Mouse (Mus musculus) stomach, embryonic 15.5 days (tissue): ENCODE data around the gene Pptc7. TPM values are rescaled to one million over a fixed set of nuclear protein-coding genes. Genes with fewer than 3 reads are reported as not detected.

Experiments used
- ATAC-seq: fragments of 200-750 bp; cut with Nextera tagmentation; 2 replicates; pipeline ENCODE4 v1.8.0; 2017; ENCODE audit warnings: low read depth, moderate number of reproducible peaks, moderate TSS enrichment; ENCODE audit not compliant: insufficient read depth, low FRiP score
- H3K27ac ChIP-seq: fragments of 300-500 bp; sonication (generic); 2 replicates; pipeline ENCODE4 v1.5.1; 2015; ENCODE audit warnings: mild to moderate bottlenecking, inconsistent platforms
- H3K27me3 ChIP-seq: fragments of 300-500 bp; sonication (generic); replicated peaks from 2 replicates; pipeline ENCODE4 v1.6.1; 2015; ENCODE audit warnings: inconsistent platforms
- H3K36me3 ChIP-seq: fragments of 300-500 bp; sonication (generic); 2 replicates; pipeline ENCODE4 v1.6.1; 2015; ENCODE audit warnings: inconsistent platforms
- H3K4me1 ChIP-seq: fragments of 300-500 bp; sonication (generic); 2 replicates; pipeline ENCODE4 v1.6.1; 2015; ENCODE audit warnings: inconsistent platforms
- H3K4me2 ChIP-seq: fragments of 300-500 bp; sonication (generic); 2 replicates; pipeline ENCODE4 v1.6.1; 2015; ENCODE audit warnings: mild to moderate bottlenecking, inconsistent platforms
- H3K4me3 ChIP-seq: fragments of 300-500 bp; sonication (generic); replicated peaks from 2 replicates; pipeline ENCODE4 v1.5.1; 2015; ENCODE audit warnings: inconsistent platforms
- H3K9ac ChIP-seq: fragments of 300-500 bp; sonication (generic); 2 replicates; pipeline ENCODE4 v1.6.1; 2015; ENCODE audit warnings: inconsistent platforms
- H3K9me3 ChIP-seq: fragments of 300-500 bp; sonication (generic); 2 replicates; pipeline ENCODE4 v1.6.1; 2016; ENCODE audit warnings: inconsistent platforms
- WGBS: fragments of 180-500 bp; shearing (Covaris S2); methylation state at CpG from one replicate; pipeline ENCODE4 v1.1.7; 2015; 5-methylcytosine and 5-hydroxymethylcytosine counted together
- polyA plus RNA-seq: library from polyadenylated mRNA; unstranded; fragments of >200 nt; fragmentation: Nextera tagmentation; extraction: Ambion mirVana; gene quantifications from 2 replicates; pipeline ENCODE4 v1.2.1, GENCODE M21; 2015

Gene Pptc7
- polyA plus RNA-seq, 1 experiment from 2014 or later, result 10.6 TPM

- WGBS, result 48% methylated on average over 12 of the region's 12 CpGs
- no peaks in the 10 kb centered on the region for H3K9me3 ChIP-seq
- H3K36me3 ChIP-seq, result peaks cover 7% of the 10 kb centered on the region; the same call in 1 of the 2 replicates
- H3K4me3 ChIP-seq, result no peak overlapping the region
- H3K27me3 ChIP-seq, result no peaks in the 10 kb centered on the region
- 0 out of 2 replicates have a peak, but pooled peaks have one; percentile 14 for ATAC-seq
- H3K4me1 ChIP-seq, result 0 out of 2 replicates have a peak, but pooled peaks cover 5% of the 10 kb centered on the region
- no peak overlapping the region for H3K4me2 ChIP-seq
- peak overlapping the region; percentile 42 for H3K27ac ChIP-seq
- H3K9ac ChIP-seq, result no peak overlapping the region
These were observed 36.1 kb downstream of the Pptc7 start for GRCm38 (mm10) chr5:122320205-122320781.

GRCm38 (mm10) chr5:122323523-122323922 is 39.4 kb downstream of the Pptc7 start:
- Histone ChIP-seq H3K36me3 (0 out of 2 replicates have a peak, but pooled peaks cover 3% of the 10 kb centered on the region), H3K27me3 (no peaks in the 10 kb centered on the region), H3K9ac (no peak overlapping the region), H3K9me3 (no peaks in the 10 kb centered on the region), H3K4me3 (no peak overlapping the region), H3K4me2 (no peak overlapping the region), H3K4me1 (0 out of 2 replicates have a peak, but pooled peaks cover 5% of the 10 kb centered on the region), H3K27ac (no peak overlapping the region)
- no peak for ATAC-seq
- WGBS, result 76% methylated on average over 8 of the region's 8 CpGs

GRCm38 (mm10) chr5:122324608-122325431 is 40.7 kb downstream of the Pptc7 start:
- no peak for ATAC-seq
- H3K27me3 ChIP-seq, result no peaks in the 10 kb centered on the region
- H3K4me2 ChIP-seq, result no peak overlapping the region
- H3K27ac ChIP-seq, result no peak overlapping the region
- 82% methylated on average over 23 of the region's 23 CpGs for WGBS
- no peak overlapping the region for H3K9ac ChIP-seq
- H3K9me3 ChIP-seq, result no peaks in the 10 kb centered on the region
- H3K4me1 ChIP-seq, result 0 out of 2 replicates have a peak, but pooled peaks cover 2% of the 10 kb centered on the region
- H3K36me3 ChIP-seq, result 0 out of 2 replicates have a peak, but pooled peaks cover 3% of the 10 kb centered on the region
- no peak overlapping the region for H3K4me3 ChIP-seq

GRCm38 (mm10) chr5:122325477-122325876 is 41.3 kb downstream of the Pptc7 start:
- no peaks in the 10 kb centered on the region for H3K4me1 ChIP-seq
- no peak overlapping the region for H3K4me3 ChIP-seq
- 0 out of 2 replicates have a peak, but pooled peaks cover 3% of the 10 kb centered on the region for H3K36me3 ChIP-seq
- no peaks in the 10 kb centered on the region for H3K9me3 ChIP-seq
- ATAC-seq, result no peak
- no peak overlapping the region for H3K9ac ChIP-seq
- no peaks in the 10 kb centered on the region for H3K27me3 ChIP-seq
- H3K27ac ChIP-seq, result no peak overlapping the region
- H3K4me2 ChIP-seq, result no peak overlapping the region
- 83% methylated on average over 8 of the region's 8 CpGs for WGBS

- H3K4me2 ChIP-seq, result no peak overlapping the region
- no peak overlapping the region for H3K4me3 ChIP-seq
- H3K9ac ChIP-seq, result no peak overlapping the region
- WGBS, result 87% methylated on average over 3 of the region's 3 CpGs
- H3K9me3 ChIP-seq, result no peaks in the 10 kb centered on the region
- H3K36me3 ChIP-seq, result no peaks in the 10 kb centered on the region
- no peaks in the 10 kb centered on the region for H3K4me1 ChIP-seq
- ATAC-seq, result no peak
- H3K27me3 ChIP-seq, result no peaks in the 10 kb centered on the region
- no peak overlapping the region for H3K27ac ChIP-seq
These were observed 43.1 kb downstream of the Pptc7 start for GRCm38 (mm10) chr5:122327283-122327682.

- H3K27ac ChIP-seq, result no peak overlapping the region
- H3K9me3 ChIP-seq, result no peaks in the 10 kb centered on the region
- no peak overlapping the region for H3K4me2 ChIP-seq
- H3K4me3 ChIP-seq, result no peak overlapping the region
- no peak for ATAC-seq
- no peaks in the 10 kb centered on the region for H3K4me1 ChIP-seq
- no peak overlapping the region for H3K9ac ChIP-seq
- H3K36me3 ChIP-seq, result 0 out of 2 replicates have a peak, but pooled peaks cover 3% of the 10 kb centered on the region
- 78% methylated on average over 4 of the region's 4 CpGs for WGBS
- no peaks in the 10 kb centered on the region for H3K27me3 ChIP-seq
These were observed 46.1 kb downstream of the Pptc7 start for GRCm38 (mm10) chr5:122330269-122330668.

GRCm38 (mm10) chr5:122334682-122335081 is 50.5 kb downstream of the Pptc7 start:
- Histone ChIP-seq H3K4me2 (no peak overlapping the region), H3K4me3 (no peak overlapping the region), H3K36me3 (0 out of 2 replicates have a peak, but pooled peaks cover 3% of the 10 kb centered on the region), H3K9ac (no peak overlapping the region), H3K27ac (no peak overlapping the region), H3K9me3 (no peaks in the 10 kb centered on the region), H3K27me3 (no peaks in the 10 kb centered on the region), H3K4me1 (no peaks in the 10 kb centered on the region)
- WGBS, result 73% methylated on average over 3 of the region's 3 CpGs
- no peak for ATAC-seq

GRCm38 (mm10) chr5:122336554-122337294 is 52.6 kb downstream of the Pptc7 start:
- Histone ChIP-seq H3K27me3 (no peaks in the 10 kb centered on the region), H3K36me3 (0 out of 2 replicates have a peak, but pooled peaks cover 3% of the 10 kb centered on the region), H3K9me3 (no peaks in the 10 kb centered on the region), H3K9ac (no peak overlapping the region), H3K27ac (no peak overlapping the region), H3K4me3 (no peak overlapping the region), H3K4me1 (no peaks in the 10 kb centered on the region), H3K4me2 (no peak overlapping the region)
- WGBS, result 88% methylated on average over 7 of the region's 7 CpGs
- no peak for ATAC-seq

GRCm38 (mm10) chr5:122342874-122343273 is 58.7 kb downstream of the Pptc7 start:
- no peak overlapping the region for H3K27ac ChIP-seq
- H3K4me3 ChIP-seq, result no peak overlapping the region
- no peaks in the 10 kb centered on the region for H3K4me1 ChIP-seq
- H3K4me2 ChIP-seq, result no peak overlapping the region
- no peak for ATAC-seq
- H3K36me3 ChIP-seq, result no peaks in the 10 kb centered on the region
- no peaks in the 10 kb centered on the region for H3K9me3 ChIP-seq
- H3K27me3 ChIP-seq, result no peaks in the 10 kb centered on the region
- H3K9ac ChIP-seq, result no peak overlapping the region
- WGBS, result 70% methylated on average over 1 of the region's 1 CpGs

- ATAC-seq, result no peak
- no peak overlapping the region for H3K27ac ChIP-seq
These were observed 59.6 kb downstream of the Pptc7 start for GRCm38 (mm10) chr5:122343768-122344167.

GRCm38 (mm10) chr5:122344260-122344659 is 60.1 kb downstream of the Pptc7 start:
- Histone ChIP-seq H3K9me3 (no peaks in the 10 kb centered on the region), H3K4me3 (no peak overlapping the region), H3K36me3 (no peaks in the 10 kb centered on the region), H3K27ac (no peak overlapping the region), H3K4me1 (no peaks in the 10 kb centered on the region), H3K4me2 (no peak overlapping the region), H3K9ac (no peak overlapping the region), H3K27me3 (no peaks in the 10 kb centered on the region)
- 6% methylated on average over 5 of the region's 5 CpGs for WGBS
- ATAC-seq, result no peak

More at GRCm38 (mm10) chr5:122343768-122344167, 59.6 kb downstream of the Pptc7 start:
- Histone ChIP-seq H3K4me2 (no peak overlapping the region), H3K4me1 (no peaks in the 10 kb centered on the region), H3K27me3 (no peaks in the 10 kb centered on the region), H3K4me3 (no peak overlapping the region), H3K9ac (no peak overlapping the region), H3K36me3 (no peaks in the 10 kb centered on the region), H3K9me3 (no peaks in the 10 kb centered on the region)
- WGBS, result 59% methylated on average over 7 of the region's 7 CpGs
